ENCODE assay signal across 13 mouse cellular contexts in the genomic region with DNA sequence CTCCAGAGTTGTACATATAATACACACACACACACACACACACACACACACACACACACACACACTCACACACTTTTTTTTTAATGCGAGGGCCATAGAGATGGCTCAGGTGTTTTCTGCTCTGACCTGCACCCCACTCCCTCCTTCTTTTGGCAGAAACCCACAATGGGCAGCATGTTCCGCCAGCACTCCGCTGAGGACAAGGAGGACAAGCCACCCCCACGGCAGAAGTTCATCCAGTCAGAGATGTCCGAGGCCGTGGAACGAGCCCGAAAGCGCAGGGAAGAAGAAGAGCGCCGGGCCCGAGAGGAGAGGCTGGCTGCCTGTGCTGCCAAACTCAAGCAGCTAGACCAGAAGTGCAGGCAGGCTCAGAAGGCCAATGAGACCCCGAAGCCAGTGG. TPM values are rescaled to one million over a fixed set of nuclear protein-coding genes. Genes with fewer than 3 reads are reported as not detected.
A peak's percentile ranks its signal among the peaks of the same experiment; 100 is the strongest.
DNase-seq lines count a peak whose midpoint lies in the region; ATAC-seq lines count a peak whose summit lies in the region.
"Had no signal": no experiment of that assay in that cellular context is flagged by ENCODE, and none has a peak within 500 bp of the region (broad histone marks: within the 10 kb centered on the region; RNA-seq: fewer than 3 reads in every experiment).

No protein-coding gene starts in this region.

- ATAC-seq in cerebellum, adult (ENCODE audit: insufficient number of reproducible peaks, low FRiP score, low TSS enrichment) = no peak
- ATAC-seq: forebrain, embryonic 13.5 days; forebrain, embryonic 15.5 days; forebrain, postnatal 0 days had no signal

- DNase-seq in cerebellum, adult 18-20 months = peak; percentile 51 to 63
- DNase-seq in cerebellum, adult 9-11 months = no peak
- DNase-seq in cerebellum, postnatal 10 days = peak; percentile 60 to 64
- DNase-seq in cerebellum, adult 11 months = no peak
- peak; percentile 58 to 61 for DNase-seq in cerebellum, postnatal 25 days
- no peak for DNase-seq in gastrocnemius, postnatal 25 days
- DNase-seq: adrenal gland, adult 2 months; adrenal gland, postnatal 10 days; adrenal gland, postnatal 25 days; forebrain, postnatal 0 days had no signal

RNA-seq across cellular contexts. Expression of a gene that starts 32.5 kb away (rescaled TPM):
- total RNA-seq in gastrocnemius, postnatal 25 days (2021) = 10 to 100 TPM; 13.7 to 14.7 TPM

RNA-seq across cellular contexts. Expression of a gene that starts 53.0 kb away (rescaled TPM):
- 10 to 100 TPM; 67.0 to 69.6 TPM for total RNA-seq in gastrocnemius, postnatal 25 days (2021)

RNA-seq across cellular contexts. Expression of a gene that starts 56.1 kb away (rescaled TPM):
- 10 to 100 TPM; 12.0 to 13.0 TPM for total RNA-seq in gastrocnemius, postnatal 25 days (2021)

Comparison
In these comparisons a context has a peak if more than half of its experiments do, and no peak if none do; other contexts are left out.
1. DNase-seq: peak in cerebellum, adult 18-20 months (2 of 2), cerebellum, postnatal 10 days (2 of 2) and cerebellum, postnatal 25 days (2 of 2); none in cerebellum, adult 9-11 months (single experiment), cerebellum, adult 11 months (single experiment) and gastrocnemius, postnatal 25 days (single experiment).